ENCODE assay signal across 22 mouse cellular contexts in genomic region chr1:161279244-161279908, GRCm38 (mm10). TPM values are rescaled to one million over a fixed set of nuclear protein-coding genes. Genes with fewer than 3 reads are reported as not detected.
A peak's percentile ranks its signal among the peaks of the same experiment; 100 is the strongest.
DNase-seq lines count a peak whose midpoint lies in the region; ATAC-seq lines count a peak whose summit lies in the region.
"Had no signal": no experiment of that assay in that cellular context is flagged by ENCODE, and none has a peak within 500 bp of the region (broad histone marks: within the 10 kb centered on the region; RNA-seq: fewer than 3 reads in every experiment).

No protein-coding gene starts in this region.

- H3K27ac ChIP-seq in intestine, embryonic 15.5 days: no peak overlapping the region
- no peak overlapping the region for H3K27ac ChIP-seq in embryonic facial prominence, embryonic 10.5 days (replicated peaks)
- H3K27ac ChIP-seq: forebrain, embryonic 13.5 days; heart, embryonic 10.5 days; hindbrain, embryonic 13.5 days; hindbrain, postnatal 0 days had no signal

- H3K27me3 ChIP-seq in intestine, embryonic 15.5 days (replicated peaks): no peaks in the 10 kb centered on the region
- H3K27me3 ChIP-seq in embryonic facial prominence, embryonic 10.5 days (replicated peaks; ENCODE audit: low read depth, poor library complexity, severe bottlenecking): no peaks in the 10 kb centered on the region
- H3K27me3 ChIP-seq: forebrain, embryonic 13.5 days; hindbrain, embryonic 13.5 days had no signal

- H3K4me3 ChIP-seq in intestine, embryonic 15.5 days (replicated peaks): no peak overlapping the region
- H3K4me3 ChIP-seq in embryonic facial prominence, embryonic 10.5 days: no peak overlapping the region
- H3K4me3 ChIP-seq: forebrain, embryonic 13.5 days; heart, embryonic 10.5 days; hindbrain, embryonic 13.5 days had no signal

- no peaks in the 10 kb centered on the region for H3K36me3 ChIP-seq in intestine, embryonic 15.5 days
- no peaks in the 10 kb centered on the region for H3K36me3 ChIP-seq in embryonic facial prominence, embryonic 10.5 days (replicated peaks)
- H3K36me3 ChIP-seq: G1E; heart, embryonic 10.5 days; hindbrain, embryonic 13.5 days had no signal

- peak; percentile 34 for DNase-seq in heart, adult 11 months
- DNase-seq in heart, postnatal 4 days: no peak
- no peak for DNase-seq in urinary bladder, adult 2 months (ENCODE audit: low spot score)
- DNase-seq in embryonic facial prominence, embryonic 10.5 days (ENCODE audit: low spot score): no peak
- DNase-seq in thymus, postnatal 0 days (ENCODE audit: low spot score): no peak
- DNase-seq: adrenal gland, postnatal 10 days; B cell, adult 2 months; cerebellum, adult 11-12 months; cerebellum, adult 9-10 months; cerebellum, postnatal 25 days; forebrain, postnatal 0 days; gastrocnemius, postnatal 36 days; heart, adult 18-20 months; heart, postnatal 10 days had no signal

- no peaks in the 10 kb centered on the region for H3K4me1 ChIP-seq in intestine, embryonic 15.5 days (replicated peaks)
- no peaks in the 10 kb centered on the region for H3K4me1 ChIP-seq in embryonic facial prominence, embryonic 10.5 days
- H3K4me1 ChIP-seq: forebrain, embryonic 13.5 days; heart, embryonic 10.5 days; hindbrain, embryonic 13.5 days had no signal

- no peak overlapping the region for H3K9ac ChIP-seq in intestine, embryonic 15.5 days
- H3K9ac ChIP-seq: forebrain, embryonic 13.5 days; forebrain, postnatal 0 days; hindbrain, embryonic 13.5 days had no signal

- H3K4me2 ChIP-seq in intestine, embryonic 15.5 days (replicated peaks): no peak overlapping the region
- H3K4me2 ChIP-seq: forebrain, embryonic 13.5 days; hindbrain, embryonic 13.5 days had no signal

- WGBS in intestine, embryonic 15.5 days: 30% methylated on average over 6 of the region's 6 CpGs
- 61% methylated on average over 6 of the region's 6 CpGs for WGBS in embryonic facial prominence, embryonic 10.5 days

- peak; percentile 93 for ATAC-seq in intestine, embryonic 15.5 days
- 0 out of 2 replicates have a peak, but pooled peaks have one; percentile 21 for ATAC-seq in megakaryocyte, adult 5-6 weeks (ENCODE audit: poor library complexity, severe bottlenecking)
- ATAC-seq: CD4-positive, CD25-positive, alpha-beta regulatory T cell, adult 4 months; forebrain, embryonic 13.5 days; forebrain, postnatal 0 days; hindbrain, postnatal 0 days had no signal

- H3K9me3 ChIP-seq in intestine, embryonic 15.5 days: no peaks in the 10 kb centered on the region
- H3K9me3 ChIP-seq in embryonic facial prominence, embryonic 10.5 days: no peaks in the 10 kb centered on the region
- H3K9me3 ChIP-seq: forebrain, embryonic 13.5 days; heart, embryonic 10.5 days; hindbrain, embryonic 13.5 days had no signal

RNA-seq across cellular contexts. Expression of gene Prdx6, which starts 28.4 kb away (rescaled TPM):
- total RNA-seq in heart, postnatal 4 days (2021): 100 to 1,000 TPM; 203 to 210 TPM
- 484 and 495 TPM in 2 replicates for polyA plus RNA-seq in intestine, embryonic 15.5 days (2015; fragmentation: Nextera tagmentation; extraction: Ambion mirVana)
- total RNA-seq in megakaryocyte, adult 5-6 weeks (2015): 161 and 201 TPM in 2 replicates
- total RNA-seq in megakaryocyte, adult 5-6 weeks (2017): 213 and 226 TPM in 2 replicates
- polyA plus RNA-seq in urinary bladder, adult 2 months (2012; rRNA removed): 171 and 185 TPM in 2 replicates
- polyA plus RNA-seq in embryonic facial prominence, embryonic 10.5 days (2016; fragmentation: Nextera tagmentation; extraction: Ambion mirVana): 783 and 804 TPM in 2 replicates
- polyA plus RNA-seq in thymus, postnatal 0 days (2015; fragmentation: Nextera tagmentation; extraction: Ambion mirVana): 316 and 328 TPM in 2 replicates
